Mouse (Mus musculus) MEL (cell line): ENCODE measurements at regions not wholly inside any gene's neighbourhood (a gene's known extent, or its start where the extent isn't known, plus 50 kb on each side); places are given as distances from the start of the nearest gene placed in this dataset.

ENCODE experiments used
- DNase-seq: peaks from one replicate; pipeline ENCODE4 v3.0.0; 2011; ENCODE audit warnings: low read depth, low spot score
- H3K27ac ChIP-seq: 2 replicates; pipeline ENCODE4 v1.5.1; 2012; ENCODE audit warnings: low read depth, mild to moderate bottlenecking, control low read depth, low read length, moderate library complexity; ENCODE audit not compliant: control insufficient read depth
- H3K27me3 ChIP-seq, 2 experiments: fragments of 150-350 bp in 1 of 2; sonication (generic) in 1 of 2; 2 replicates each; pipeline ENCODE4 v1.6.1; 2012; ENCODE audit warnings: low read length in 2 of 2, mild to moderate bottlenecking in 2 of 2, improper control_type of control experiment in 1 of 2, moderate library complexity in 1 of 2; ENCODE audit not compliant: insufficient read depth in 2 of 2, control insufficient read depth in 1 of 2
- H3K36me3 ChIP-seq, 2 experiments: 2 replicates each; pipeline ENCODE4 v1.6.1; 2012 to 2014; ENCODE audit warnings: low read length in 2 of 2, improper control_type of control experiment in 1 of 2, inconsistent platforms in 1 of 2, mild to moderate bottlenecking in 1 of 2; ENCODE audit not compliant: insufficient read depth in 2 of 2, control insufficient read depth in 1 of 2
- H3K4me1 ChIP-seq, 2 experiments: fragments of 150-350 bp in 1 of 2; sonication (generic) in 1 of 2; 2 replicates each; pipeline ENCODE4 v1.6.1; 2012; ENCODE audit warnings: low read length in 2 of 2, improper control_type of control experiment in 1 of 2, mild to moderate bottlenecking in 1 of 2; ENCODE audit not compliant: insufficient read depth in 2 of 2, control insufficient read depth in 1 of 2
- H3K4me3 ChIP-seq, 2 experiments: fragments of 150-350 bp in 1 of 2; sonication (generic) in 1 of 2; 2 replicates each; pipeline ENCODE4 v1.5.1; 2012; ENCODE audit warnings: low read depth in 2 of 2, low read length in 2 of 2, mild to moderate bottlenecking in 2 of 2, moderate library complexity in 2 of 2, control low read depth in 1 of 2, improper control_type of control experiment in 1 of 2; ENCODE audit not compliant: control insufficient read depth in 1 of 2, insufficient read depth in 1 of 2
- H3K79me2 ChIP-seq: 2 replicates; pipeline ENCODE4 v1.6.1; 2012; ENCODE audit warnings: mild to moderate bottlenecking, low read length, moderate library complexity; ENCODE audit not compliant: control insufficient read depth, poor library complexity, insufficient read depth
- H3K9ac ChIP-seq: 2 replicates; pipeline ENCODE4 v1.6.1; 2012; ENCODE audit warnings: low read depth, mild to moderate bottlenecking, control low read depth, low read length, moderate library complexity; ENCODE audit not compliant: control insufficient read depth, poor library complexity, severe bottlenecking
- H3K9me3 ChIP-seq: fragments of 150-350 bp; sonication (generic); replicated peaks from 2 replicates; pipeline ENCODE4 v1.6.1; 2012; ENCODE audit warnings: mild to moderate bottlenecking, low read length, improper control_type of control experiment, moderate library complexity; ENCODE audit not compliant: insufficient read depth
- BHLHE40 ChIP-seq: IDR thresholded peaks from 2 replicates; pipeline ENCODE4 v1.6.1; 2012; ENCODE audit warnings: low read depth, mild to moderate bottlenecking, inconsistent platforms, low read length, improper control_type of control experiment, borderline replicate concordance
- E2F4 ChIP-seq: IDR thresholded peaks from 2 replicates; pipeline ENCODE4 v1.6.1; 2011; ENCODE audit warnings: low read depth, low read length, improper control_type of control experiment, borderline replicate concordance
- ELF1 ChIP-seq: IDR thresholded peaks from 2 replicates; pipeline ENCODE4 v1.6.1; 2014; ENCODE audit warnings: low read depth, mild to moderate bottlenecking, inconsistent platforms, low read length, improper control_type of control experiment, moderate library complexity
- HCFC1 ChIP-seq: IDR thresholded peaks from 2 replicates; pipeline ENCODE4 v1.6.1; 2012; ENCODE audit warnings: low read depth, mild to moderate bottlenecking, inconsistent platforms, low read length, improper control_type of control experiment, moderate library complexity
- MAX ChIP-seq: IDR thresholded peaks from 2 replicates; pipeline ENCODE4 v1.6.1; 2011; ENCODE audit warnings: low read length, improper control_type of control experiment
- MAZ ChIP-seq: IDR thresholded peaks from 2 replicates; pipeline ENCODE4 v1.6.1; 2012; ENCODE audit warnings: low read depth, mild to moderate bottlenecking, inconsistent platforms, low read length, improper control_type of control experiment
- MXI1 ChIP-seq: IDR thresholded peaks from 2 replicates; pipeline ENCODE4 v1.6.1; 2011; ENCODE audit warnings: mild to moderate bottlenecking, low read depth, low read length, improper control_type of control experiment
- MYB ChIP-seq: IDR thresholded peaks from 2 replicates; pipeline ENCODE4 v1.6.1; 2011; ENCODE audit warnings: mild to moderate bottlenecking, low read depth, low read length, improper control_type of control experiment
- MYC ChIP-seq: IDR thresholded peaks from 2 replicates; pipeline ENCODE4 v1.6.1; 2011; ENCODE audit warnings: low read depth, mild to moderate bottlenecking, low read length, improper control_type of control experiment, moderate library complexity
- NELFE ChIP-seq: IDR thresholded peaks from 2 replicates; pipeline ENCODE4 v1.6.1; 2011; ENCODE audit warnings: low read depth, low read length, improper control_type of control experiment
- POLR2A ChIP-seq, 2 experiments: IDR thresholded peaks; 2 replicates each; pipeline ENCODE4 v1.6.1; 2011 to 2012; ENCODE audit warnings: low read length in 2 of 2, mild to moderate bottlenecking in 2 of 2, control low read depth in 1 of 2, improper control_type of control experiment in 1 of 2, low read depth in 1 of 2, moderate library complexity in 1 of 2; ENCODE audit not compliant: control insufficient read depth in 1 of 2, insufficient read depth in 1 of 2, poor library complexity in 1 of 2
- POLR2AphosphoS2 ChIP-seq: IDR thresholded peaks from 2 replicates; pipeline ENCODE4 v1.6.1; 2011; ENCODE audit warnings: low read length, improper control_type of control experiment
- RAD21 ChIP-seq: IDR thresholded peaks from 2 replicates; pipeline ENCODE4 v1.6.1; 2011; ENCODE audit warnings: mild to moderate bottlenecking, low read depth, low read length, improper control_type of control experiment
- RCOR1 ChIP-seq: IDR thresholded peaks from 2 replicates; pipeline ENCODE4 v1.6.1; 2012; ENCODE audit warnings: low read depth, mild to moderate bottlenecking, inconsistent platforms, low read length, improper control_type of control experiment
- USF1 ChIP-seq: IDR thresholded peaks from 2 replicates; pipeline ENCODE4 v1.6.1; 2014; ENCODE audit warnings: low read depth, mild to moderate bottlenecking, inconsistent platforms, low read length, improper control_type of control experiment, moderate library complexity
- USF2 ChIP-seq, 2 experiments: IDR thresholded peaks; 2 replicates each; pipeline ENCODE4 v1.6.1; 2011 to 2012; ENCODE audit warnings: improper control_type of control experiment in 2 of 2, low read length in 2 of 2, borderline replicate concordance in 1 of 2, inconsistent platforms in 1 of 2, low read depth in 1 of 2, mild to moderate bottlenecking in 1 of 2; ENCODE audit not compliant: insufficient read depth in 1 of 2
- ZC3H11A ChIP-seq: IDR thresholded peaks from 2 replicates; pipeline ENCODE4 v1.6.1; 2012; ENCODE audit warnings: low read depth, mild to moderate bottlenecking, inconsistent platforms, low read length, improper control_type of control experiment
- ZNF384 ChIP-seq: IDR thresholded peaks from 2 replicates; pipeline ENCODE4 v1.6.1; 2012; ENCODE audit warnings: low read depth, mild to moderate bottlenecking, inconsistent platforms, low read length, improper control_type of control experiment

- Histone ChIP-seq H3K27ac (no peak overlapping the region), H3K4me1 (no peaks in the 10 kb centered on the region), H3K79me2 (no peaks in the 10 kb centered on the region), H3K27me3 (no peaks in the 10 kb centered on the region), H3K4me3 (no peak overlapping the region), H3K9ac (no peak overlapping the region), H3K9me3 (no peaks in the 10 kb centered on the region), H3K36me3 (no peaks in the 10 kb centered on the region)
- no peak for DNase-seq
- TF ChIP-seq MYC, result no peak
Observed at GRCm38 (mm10) chr6:148615931-148616330, 171.7 kb upstream of the Tmtc1 start.

GRCm38 (mm10) chr6:148615442-148615841 lies 171.3 kb upstream of the Tmtc1 start:
- Histone ChIP-seq H3K79me2 (no peaks in the 10 kb centered on the region), H3K9ac (no peak overlapping the region), H3K4me3 (no peak overlapping the region), H3K4me1 (no peaks in the 10 kb centered on the region), H3K9me3 (no peaks in the 10 kb centered on the region), H3K27me3 (no peaks in the 10 kb centered on the region), H3K36me3 (no peaks in the 10 kb centered on the region), H3K27ac (no peak overlapping the region)
- TF ChIP-seq ZNF384, result peak; percentile 36; the same call in 1 of the 2 replicates
- TF ChIP-seq NELFE, result no peak
- DNase-seq, result no peak

DNA sequence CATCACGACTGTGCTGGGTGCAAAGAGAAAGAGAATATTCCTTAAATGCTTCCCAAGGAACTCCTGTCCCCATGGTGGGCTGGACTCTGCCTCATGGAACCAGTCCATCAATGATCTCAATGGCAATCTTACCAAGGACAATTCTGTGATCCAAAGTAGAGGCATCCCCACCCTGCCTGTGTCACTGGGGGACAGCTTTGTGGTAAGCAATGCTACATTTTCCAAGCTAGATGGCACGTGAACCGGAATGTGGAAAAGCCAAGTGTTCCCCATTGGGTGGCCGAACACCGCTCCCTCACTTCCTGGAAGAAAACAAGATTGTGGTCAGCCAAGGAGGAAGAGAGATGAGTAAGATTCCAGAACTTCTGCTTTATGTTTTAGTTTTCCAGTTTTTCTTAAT lies 164.7 kb upstream of the Tmtc1 start:
- Histone ChIP-seq H3K9ac (no peak overlapping the region), H3K27ac (no peak overlapping the region), H3K4me3 (no peak overlapping the region), H3K4me1 (no peaks in the 10 kb centered on the region), H3K79me2 (no peaks in the 10 kb centered on the region), H3K36me3 (no peaks in the 10 kb centered on the region), H3K9me3 (no peaks in the 10 kb centered on the region), H3K27me3 (no peaks in the 10 kb centered on the region)
- no peak for TF ChIP-seq ZNF384
- no peak for TF ChIP-seq MYB
- TF ChIP-seq RCOR1, result no peak
- no peak for TF ChIP-seq USF2 (IDR thresholded peaks at IDR 0.05; ENCODE audit: borderline replicate concordance in 1 of 2, insufficient read depth in 1 of 2, low read depth in 1 of 2, low read length in 2 of 2)
- no peak for TF ChIP-seq POLR2AphosphoS2
- no peak for TF ChIP-seq ELF1
- no peak for TF ChIP-seq RAD21
- no peak for TF ChIP-seq MYC
- TF ChIP-seq BHLHE40, result no peak
- TF ChIP-seq HCFC1, result no peak
- TF ChIP-seq E2F4, result no peak
- TF ChIP-seq MAX, result no peak
- no peak for TF ChIP-seq POLR2A (IDR thresholded peaks at IDR 0.05; ENCODE audit: control insufficient read depth in 1 of 2, insufficient read depth in 1 of 2, low read depth in 1 of 2, low read length in 2 of 2, poor library complexity in 1 of 2)
- no peak for TF ChIP-seq USF1
- TF ChIP-seq ZC3H11A, result no peak
- no peak for TF ChIP-seq MAZ
- TF ChIP-seq MXI1, result no peak
- no peak for DNase-seq
